Mouse (Mus musculus): ENCODE measurements around the gene Kcnt1. TPM values are rescaled to one million over a fixed set of nuclear protein-coding genes. Genes with fewer than 3 reads are reported as not detected.

Gene Kcnt1
- total RNA-seq, 4 experiments from 2014 or later = 132 to 138 (median 136) TPM

DNA sequence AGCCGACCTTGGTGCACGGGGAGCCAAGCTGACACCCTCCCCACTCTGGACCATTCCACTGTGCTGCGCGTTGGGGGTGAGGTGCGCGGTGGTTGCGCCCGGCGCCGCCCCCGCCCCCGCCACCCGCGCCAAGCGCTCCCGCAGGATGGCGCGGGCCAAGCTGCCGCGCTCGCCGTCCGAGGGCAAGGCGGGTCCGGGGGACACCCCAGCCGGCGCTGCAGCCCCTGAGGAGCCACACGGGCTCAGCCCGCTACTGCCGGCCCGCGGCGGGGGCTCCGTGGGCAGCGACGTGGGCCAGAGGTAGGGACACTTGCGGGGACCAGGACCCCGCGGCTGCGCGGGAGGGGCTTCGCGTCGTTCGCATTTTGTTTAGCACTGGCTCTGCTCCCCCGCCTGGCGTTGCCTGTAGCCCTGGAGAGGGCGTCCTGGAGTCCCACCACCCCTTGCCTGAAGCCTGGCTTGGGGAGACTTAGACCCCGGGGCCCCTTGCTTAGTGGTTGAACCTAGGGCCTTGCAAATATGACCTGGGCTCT is 14.3 kb downstream of the Kcnt1 start:
- peak in 1 of 2 experiments; percentile 45 for DNase-seq (ENCODE audit: low spot score in 2 of 2)

- no peak for DNase-seq (ENCODE audit: low spot score in 2 of 2)
Measured at GRCm38 (mm10) chr2:25878516-25878915, 15.0 kb downstream of the Kcnt1 start.

DNA sequence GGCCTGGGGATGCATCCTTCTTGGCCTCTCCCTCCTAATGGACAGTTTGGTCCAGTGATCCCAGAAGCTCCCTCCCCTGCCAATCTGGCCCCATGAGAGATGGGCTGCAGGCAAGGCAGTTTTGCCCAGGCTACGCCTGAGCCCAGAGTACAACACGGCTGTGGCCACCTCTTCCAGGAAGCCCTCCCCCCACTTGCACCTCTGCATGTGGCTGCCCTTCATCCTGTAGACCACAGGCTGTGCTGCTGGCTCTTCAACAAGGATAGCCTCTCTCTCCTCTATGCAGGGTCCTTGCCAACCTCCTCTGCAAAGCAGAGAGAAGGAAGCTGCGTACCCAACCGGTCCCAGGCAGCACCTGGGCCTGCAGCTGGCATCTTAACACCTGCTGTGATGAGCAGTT is 15.5 kb downstream of the Kcnt1 start:
- no peak for DNase-seq (ENCODE audit: low spot score in 2 of 2)

- no peak for DNase-seq (ENCODE audit: low spot score in 2 of 2)
Measured at GRCm38 (mm10) chr2:25882276-25882675, 18.7 kb downstream of the Kcnt1 start.

DNA sequence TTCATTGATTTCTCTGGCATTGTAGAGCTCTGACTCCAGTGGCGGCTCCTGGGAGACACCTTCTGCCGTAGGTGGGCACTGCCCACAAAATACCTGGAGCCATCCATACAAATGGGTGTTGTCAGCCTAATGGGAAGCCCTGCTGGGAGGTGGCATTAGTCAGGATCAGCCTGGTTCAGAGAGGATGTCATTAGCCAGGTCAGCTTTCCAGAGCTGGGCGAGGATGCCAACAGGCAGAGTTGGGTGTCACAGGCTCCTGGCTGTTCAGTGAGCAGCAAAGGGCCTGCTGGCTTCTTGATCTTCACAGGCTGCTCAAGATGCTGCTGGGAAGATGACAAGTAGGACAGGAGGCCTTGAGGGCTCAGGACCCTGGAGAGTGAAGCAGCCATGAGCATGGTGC is 21.2 kb downstream of the Kcnt1 start:
- no peak for DNase-seq (ENCODE audit: low spot score in 2 of 2)

- no peak for DNase-seq (ENCODE audit: low spot score in 2 of 2)
Measured at GRCm38 (mm10) chr2:25887226-25887625, 23.7 kb downstream of the Kcnt1 start.

- DNase-seq (ENCODE audit: low spot score in 2 of 2) = no peak
Measured at GRCm38 (mm10) chr2:25888144-25888543, 24.6 kb downstream of the Kcnt1 start.

DNA sequence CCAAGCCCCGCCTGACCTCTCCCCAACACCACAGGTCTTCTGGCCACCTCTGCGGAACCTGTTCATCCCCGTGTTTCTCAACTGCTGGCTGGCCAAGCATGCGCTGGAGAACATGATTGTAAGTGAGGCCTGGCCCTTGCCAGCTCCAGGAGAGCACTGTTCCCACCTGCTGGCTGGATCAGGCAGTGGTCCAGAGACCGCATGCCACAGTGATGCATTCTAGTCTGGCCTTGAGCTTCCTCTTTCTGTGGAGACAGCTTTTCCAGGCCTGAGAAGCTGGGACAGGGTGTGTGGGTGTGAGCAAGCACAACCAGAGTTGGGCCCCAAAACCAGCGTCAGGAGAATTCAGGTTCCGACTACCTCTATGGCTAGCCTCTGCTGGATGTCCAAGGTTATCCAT is 28.9 kb downstream of the Kcnt1 start:
- no peak for DNase-seq (ENCODE audit: low spot score in 2 of 2)

- DNase-seq (ENCODE audit: low spot score in 2 of 2) = no peak
Measured at GRCm38 (mm10) chr2:25898970-25899369, 35.4 kb downstream of the Kcnt1 start.

DNA sequence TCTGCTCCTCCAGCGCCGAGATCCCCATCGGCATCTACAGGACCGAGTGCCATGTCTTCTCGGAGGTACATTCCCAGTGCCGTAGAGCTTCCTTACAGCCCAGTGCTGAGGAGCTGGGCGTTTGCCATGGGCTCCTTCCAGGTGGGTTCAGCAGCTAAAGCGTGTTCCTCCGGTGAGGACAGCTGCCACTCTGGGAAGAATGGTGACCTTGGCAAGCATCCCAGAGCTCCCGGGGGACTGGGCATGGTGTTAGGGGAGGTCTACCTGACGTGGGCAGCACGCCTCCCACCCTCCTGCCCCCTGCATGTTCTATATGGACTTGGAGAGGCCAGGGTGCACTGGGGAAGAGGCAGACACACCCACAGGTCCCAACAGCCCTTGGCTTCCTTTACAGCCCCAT is 46.3 kb downstream of the Kcnt1 start:
- no peak for DNase-seq (ENCODE audit: low spot score in 2 of 2)

DNA sequence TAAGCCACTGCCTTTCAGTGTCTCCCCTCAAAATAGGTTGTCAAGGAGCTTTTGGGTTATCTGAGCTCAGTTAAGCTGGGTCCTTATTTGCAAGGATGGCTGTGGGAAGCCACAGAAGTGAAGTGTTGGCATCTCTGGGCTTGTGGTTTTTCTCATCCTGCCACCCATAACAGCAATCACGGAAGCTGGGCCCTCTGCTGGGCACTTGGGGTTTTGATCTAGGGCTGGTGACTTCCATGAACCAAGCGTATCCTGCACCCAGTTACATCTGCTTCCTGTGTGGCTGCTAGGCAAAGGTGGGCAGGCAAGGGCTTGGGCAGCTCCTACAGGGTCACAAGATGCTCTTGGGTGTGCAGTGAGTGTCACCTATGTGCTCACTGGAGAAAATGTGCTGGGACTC is 49.7 kb downstream of the Kcnt1 start:
- peak in 1 of 2 experiments; percentile 39 for DNase-seq (ENCODE audit: low spot score in 2 of 2)

DNA sequence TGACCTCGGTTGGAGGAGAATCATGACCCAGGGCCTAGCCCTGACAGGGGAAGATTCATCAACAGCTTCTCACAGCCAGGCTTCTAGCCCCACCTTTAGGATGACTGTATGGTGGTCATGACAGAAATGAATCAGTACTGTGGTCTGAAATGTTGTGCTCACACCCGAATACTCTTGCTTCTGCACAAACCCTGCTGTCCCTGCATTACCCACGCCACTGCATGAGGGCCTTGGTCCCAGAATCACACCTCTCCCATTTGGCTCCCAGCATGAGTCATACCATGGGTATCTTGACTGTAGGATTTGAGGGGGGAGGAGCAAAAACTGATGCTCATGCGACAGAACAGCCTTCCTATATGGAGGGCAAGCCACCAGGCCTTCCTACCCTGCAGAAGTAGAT is 50.7 kb downstream of the Kcnt1 start:
- DNase-seq (ENCODE audit: low spot score in 2 of 2) = peak in 1 of 2 experiments; percentile 69

GRCm38 (mm10) chr2:25914821-25915220 is 51.3 kb downstream of the Kcnt1 start:
- no peak for DNase-seq (ENCODE audit: low spot score in 2 of 2)

GRCm38 (mm10) chr2:25918408-25918807 is 54.9 kb downstream of the Kcnt1 start:
- DNase-seq (ENCODE audit: low spot score in 2 of 2) = no peak

- DNase-seq (ENCODE audit: low spot score in 2 of 2) = no peak
Measured at GRCm38 (mm10) chr2:25919972-25920371, 56.4 kb downstream of the Kcnt1 start.

GRCm38 (mm10) chr2:25923799-25924198 is 60.3 kb downstream of the Kcnt1 start:
- no peak for DNase-seq (ENCODE audit: low spot score in 2 of 2)

DNA sequence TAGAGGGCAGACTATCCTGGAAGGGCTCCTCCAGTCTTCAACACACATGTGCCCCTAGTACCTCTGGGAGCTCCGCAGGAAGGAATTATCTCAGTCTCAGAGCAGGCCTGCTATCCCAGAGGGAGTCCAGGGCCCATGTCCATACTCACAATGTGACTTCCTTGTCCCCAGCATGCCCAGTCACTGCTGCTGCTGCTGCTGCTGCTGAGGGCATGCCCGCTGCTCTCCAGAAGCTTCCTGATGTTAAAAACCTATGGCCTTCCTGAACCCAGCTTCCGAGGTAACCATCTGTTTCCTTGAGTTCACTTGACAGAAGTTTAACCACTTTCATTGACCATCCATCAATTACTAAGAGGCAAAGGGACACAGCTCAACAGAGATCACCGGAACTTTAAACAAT is 61.4 kb downstream of the Kcnt1 start:
- no peak for DNase-seq (ENCODE audit: low spot score in 2 of 2)

DNA sequence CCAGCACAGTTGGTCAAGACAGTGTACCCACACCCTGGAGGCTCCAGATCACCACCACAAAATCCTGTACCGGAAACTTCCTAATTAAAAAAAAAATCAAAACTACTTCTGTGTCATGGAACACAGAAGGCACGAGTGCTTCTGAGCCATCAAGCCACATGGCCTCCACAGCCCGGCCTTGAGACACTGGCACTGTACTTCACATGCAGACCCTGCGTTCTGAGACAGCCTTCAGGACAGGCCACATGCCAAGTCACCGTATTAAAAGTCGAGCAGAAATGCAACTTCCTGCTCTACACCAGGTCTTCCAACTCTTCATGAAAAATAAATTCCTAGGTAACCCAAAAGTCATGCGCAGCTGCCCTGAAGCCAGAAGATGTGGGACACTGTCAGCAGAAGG is 64.3 kb downstream of the Kcnt1 start:
- no peak for DNase-seq (ENCODE audit: low spot score in 2 of 2)

DNA sequence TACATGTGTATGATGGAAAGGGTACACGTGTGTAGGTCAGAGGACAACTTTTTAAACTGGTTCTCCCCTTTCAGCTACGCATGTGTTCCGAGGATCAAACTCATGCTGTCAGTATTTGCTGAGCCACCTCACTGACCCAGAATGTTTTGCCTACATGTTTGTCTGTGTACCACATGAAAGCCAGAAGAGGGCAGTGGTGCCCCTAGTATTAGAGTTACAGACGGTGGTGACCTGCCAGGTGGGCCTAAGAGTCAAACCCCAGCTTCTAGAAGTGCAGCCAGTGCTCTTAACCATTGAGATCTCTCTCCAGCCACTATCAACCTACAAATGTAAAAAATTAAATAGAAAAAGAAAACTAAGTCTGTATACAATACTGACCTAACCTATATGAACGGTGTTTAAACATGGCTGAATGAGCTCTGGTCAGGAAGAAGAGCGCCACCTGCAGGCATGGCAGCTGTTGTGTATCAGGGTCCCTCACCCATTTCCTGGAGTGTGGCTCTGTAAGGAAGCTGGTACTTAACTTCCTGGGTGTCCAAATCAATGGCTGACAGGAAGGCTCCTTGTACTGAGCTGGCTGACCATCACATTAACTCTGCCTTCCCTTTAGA is 67.8 kb downstream of the Kcnt1 start:
- DNase-seq (ENCODE audit: low spot score in 2 of 2) = no peak

DNA sequence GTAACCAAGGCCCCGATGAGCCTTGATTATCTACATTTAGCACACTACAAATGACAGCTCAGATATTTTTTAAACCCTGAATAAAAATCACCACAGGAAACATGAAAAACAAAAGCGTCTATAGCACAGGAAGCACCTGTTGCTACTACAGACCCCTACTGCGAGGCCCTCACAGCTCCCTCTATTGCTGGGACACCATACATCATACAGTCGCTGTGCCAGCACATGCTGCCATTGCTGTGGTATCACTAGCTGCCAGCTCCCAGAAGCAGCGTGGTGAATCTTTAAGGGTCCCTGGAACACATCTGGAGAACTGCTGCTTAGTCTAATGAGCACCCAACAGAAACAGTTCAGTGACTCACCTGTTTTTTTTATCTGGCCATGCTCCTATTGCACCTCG is 77.0 kb downstream of the Kcnt1 start:
- DNase-seq (ENCODE audit: low spot score in 2 of 2) = no peak

GRCm38 (mm10) chr2:25943822-25944221 is 80.3 kb downstream of the Kcnt1 start:
- DNase-seq (ENCODE audit: low spot score in 2 of 2) = no peak

DNA sequence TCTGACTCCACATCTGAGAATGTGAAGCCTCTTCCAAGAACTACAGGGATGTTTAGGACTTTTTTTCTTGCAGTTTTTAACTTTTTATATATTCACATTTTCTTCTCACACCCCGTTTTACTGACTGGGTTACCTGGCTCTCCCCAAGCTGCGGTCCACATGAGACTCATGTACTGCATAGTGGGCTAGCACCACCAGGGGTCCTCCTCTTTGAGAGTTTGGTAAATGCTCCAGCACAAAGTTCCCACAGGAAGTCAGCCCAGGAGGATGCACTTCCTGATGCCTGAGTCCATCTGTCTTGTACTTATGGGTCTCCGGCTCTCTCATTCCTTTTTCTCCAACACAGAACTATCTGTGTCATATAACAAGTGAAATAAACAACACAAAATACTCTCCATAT is 84.4 kb downstream of the Kcnt1 start:
- DNase-seq (ENCODE audit: low spot score in 2 of 2) = no peak

DNA sequence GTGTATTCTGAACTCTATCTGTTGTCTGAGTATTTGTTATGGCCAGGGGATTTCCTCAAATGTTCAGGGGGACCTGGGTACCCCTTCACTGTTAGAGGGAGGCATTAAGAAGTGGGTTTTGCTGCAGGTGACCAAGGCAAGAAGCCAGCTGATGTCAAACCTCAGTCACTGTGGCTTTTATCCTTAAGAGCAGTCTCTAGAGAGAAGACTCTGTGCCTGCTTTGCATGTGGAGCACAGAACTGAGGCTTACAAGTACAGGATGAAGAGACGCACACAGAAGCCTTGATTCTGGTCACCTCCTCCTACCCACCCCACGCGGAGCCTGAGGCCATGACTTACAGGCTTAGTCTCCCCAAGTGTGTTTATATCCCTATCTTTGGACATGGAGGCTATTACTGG is 85.8 kb downstream of the Kcnt1 start:
- DNase-seq (ENCODE audit: low spot score in 2 of 2) = no peak
